Mouse (Mus musculus) CD4-positive naive resting alpha-beta T cell, adult 57 days (primary cell): Measurements from ENCODE around the gene Olfr398. TPM values are rescaled to one million over a fixed set of nuclear protein-coding genes. Genes with fewer than 3 reads are reported as not detected.

ENCODE experiments used
- total RNA-seq: library from RNA; stranded (reverse); gene quantifications from one replicate; pipeline ENCODE4 v1.2.4, GENCODE M21; 2023

Olfr398 gene
- total RNA-seq = not detected

GRCm38 (mm10) chr11:73990307-73990706, at the start of gene Olfr398:
TSS of gene Olfr398 (minus strand) at chr11:73990407.

GRCm38 (mm10) chr11:73960517-73960916, 29.7 kb downstream of the Olfr398 start, which contains the start of gene Olfr397:
TSS of gene Olfr397 (plus strand) at chr11:73960817.

GRCm38 (mm10) chr11:73936377-73936776, 53.8 kb downstream of the Olfr398 start, which contains the start of gene Olfr23:
TSS of gene Olfr23 (plus strand) at chr11:73936677.

Other genes with a start within 250 kb of the Olfr398 start
- not detected for gene Olfr389, start 209.7 kb downstream of the Olfr398 start, total RNA-seq
- gene Olfr390, start 207.4 kb downstream of the Olfr398 start, total RNA-seq = not detected
- gene Olfr391-ps, start 187.4 kb downstream of the Olfr398 start, total RNA-seq = not detected
- not detected for gene Olfr392, start 173.4 kb downstream of the Olfr398 start, total RNA-seq
- gene Olfr393, start 139.0 kb downstream of the Olfr398 start, total RNA-seq = not detected
- not detected for gene Olfr394, start 99.6 kb downstream of the Olfr398 start, total RNA-seq
- not detected for gene Olfr395, start 81.1 kb downstream of the Olfr398 start, total RNA-seq
- not detected for gene Olfr23, start 53.7 kb downstream of the Olfr398 start, total RNA-seq
- not detected for gene Olfr397, start 29.6 kb downstream of the Olfr398 start, total RNA-seq
- not detected for gene Olfr139, start 66.1 kb upstream of the Olfr398 start, total RNA-seq
- gene Olfr399, start 66.2 kb upstream of the Olfr398 start, total RNA-seq = not detected
- gene Zfp616, start 79.5 kb upstream of the Olfr398 start, total RNA-seq = not detected
- not detected for gene Olfr401, start 123.3 kb upstream of the Olfr398 start, total RNA-seq
- gene Olfr402, start 163.1 kb upstream of the Olfr398 start, total RNA-seq = not detected
- not detected for gene Olfr403, start 195.8 kb upstream of the Olfr398 start, total RNA-seq
- gene Olfr43, start 221.0 kb upstream of the Olfr398 start, total RNA-seq = not detected